Mouse (Mus musculus): ENCODE measurements around the gene Ms4a4d.

DNA sequence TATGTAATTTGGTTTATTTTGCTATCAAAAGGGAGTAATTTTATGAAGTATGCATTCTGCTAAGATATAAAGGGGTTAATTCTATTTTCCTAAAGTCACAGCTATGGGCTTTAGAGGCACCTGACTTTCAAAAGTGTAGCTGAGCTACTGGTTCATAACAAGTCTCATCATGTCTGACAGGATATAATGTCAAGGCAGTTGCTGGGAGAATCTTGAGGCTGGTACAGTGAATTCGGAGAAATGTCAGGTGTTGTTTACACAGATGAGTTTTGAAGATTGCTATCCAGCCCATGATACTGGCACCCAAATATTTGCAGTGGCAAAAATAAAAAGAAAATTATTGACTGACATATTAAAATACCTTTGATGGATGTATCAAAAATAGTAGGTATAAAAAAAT lies 31.7 kb upstream of the Ms4a4d start:
- TF ChIP-seq GATA1 (IDR thresholded peaks at IDR 0.05; ENCODE audit: low read length) (no peak), TAL1 (IDR thresholded peaks at IDR 0.05; ENCODE audit: low read length) (no peak)

Measured in erythroblast, embryonic 14.5 days (primary cell).